Mouse (Mus musculus) spleen, adult 10 weeks (tissue): Measurements from ENCODE around the gene Pecr. TPM values are rescaled to one million over a fixed set of nuclear protein-coding genes. Genes with fewer than 3 reads are reported as not detected.

Experiments used
- polyA plus RNA-seq: library from polyadenylated mRNA; stranded (reverse); fragments of 350-450 nt; fragmentation: Illumina TruSeq; extraction: RNeasy Lipid Tissue Mini Kit (QIAGEN cat#74804); gene quantifications from one replicate; pipeline ENCODE4 v1.2.3, GENCODE M21; 2015; ENCODE audit warnings: low replicate concordance; ENCODE audit not compliant: insufficient read depth

Gene Pecr
- 6.7 TPM for polyA plus RNA-seq

DNA sequence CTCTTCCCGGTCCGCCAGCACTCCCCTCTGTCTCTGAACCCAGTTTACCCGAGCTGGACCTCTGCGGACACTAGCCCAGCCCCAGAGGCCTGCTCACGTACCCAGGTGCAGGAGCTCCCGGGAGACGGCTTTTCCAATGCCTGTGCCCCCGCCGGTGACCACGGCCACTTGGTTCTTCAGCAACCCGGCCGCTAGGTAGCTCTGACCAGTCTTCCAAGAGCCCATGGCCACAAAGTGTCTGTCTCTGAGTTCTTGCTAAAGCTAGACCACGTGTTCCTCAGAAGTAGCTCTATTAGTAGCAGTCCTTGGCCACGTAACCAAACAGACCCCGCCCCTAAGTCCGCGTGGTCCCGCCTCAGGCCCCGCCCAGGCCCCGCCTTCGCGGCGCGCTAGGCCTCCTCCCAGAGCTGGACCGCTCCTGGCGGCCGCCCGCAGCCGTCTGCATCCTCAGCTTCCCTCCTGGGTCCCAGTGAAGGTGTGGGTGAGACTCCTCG, at the start of gene Pecr, which contains the start of gene Tmem169:
Gene Pecr (minus strand): TSS at position 323 of the 494 bp plus-strand sequence.
Gene Tmem169 (plus strand): TSS at position 378 of the 494 bp plus-strand sequence.

DNA sequence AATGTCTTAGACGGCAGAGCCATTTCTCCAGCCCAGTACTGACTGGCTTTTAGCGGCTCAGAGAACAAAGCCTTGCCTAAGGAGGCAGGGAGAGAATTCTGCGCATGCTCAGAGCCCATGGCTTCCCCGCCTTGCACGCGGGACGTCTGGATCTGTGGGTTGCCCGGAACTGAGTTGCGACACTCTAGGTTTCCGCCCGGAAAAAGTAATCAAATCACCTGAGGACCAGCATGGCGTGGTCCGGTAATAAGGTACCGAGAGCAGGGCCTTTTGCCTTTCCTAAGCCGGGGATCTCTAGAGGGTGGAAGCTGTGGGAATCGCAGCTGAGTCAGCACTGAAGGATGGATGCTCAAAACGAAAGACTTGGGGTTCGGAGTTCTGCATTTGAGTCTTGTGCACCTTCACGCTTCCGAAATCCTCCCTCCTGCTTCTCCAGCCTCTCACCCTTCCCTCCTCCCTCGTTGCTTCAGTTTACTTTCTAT, 23.2 kb upstream of the Pecr start, which contains the start of gene Xrcc5:
Gene Xrcc5 (plus strand): TSS at position 105 of the 482 bp plus-strand sequence.

DNA sequence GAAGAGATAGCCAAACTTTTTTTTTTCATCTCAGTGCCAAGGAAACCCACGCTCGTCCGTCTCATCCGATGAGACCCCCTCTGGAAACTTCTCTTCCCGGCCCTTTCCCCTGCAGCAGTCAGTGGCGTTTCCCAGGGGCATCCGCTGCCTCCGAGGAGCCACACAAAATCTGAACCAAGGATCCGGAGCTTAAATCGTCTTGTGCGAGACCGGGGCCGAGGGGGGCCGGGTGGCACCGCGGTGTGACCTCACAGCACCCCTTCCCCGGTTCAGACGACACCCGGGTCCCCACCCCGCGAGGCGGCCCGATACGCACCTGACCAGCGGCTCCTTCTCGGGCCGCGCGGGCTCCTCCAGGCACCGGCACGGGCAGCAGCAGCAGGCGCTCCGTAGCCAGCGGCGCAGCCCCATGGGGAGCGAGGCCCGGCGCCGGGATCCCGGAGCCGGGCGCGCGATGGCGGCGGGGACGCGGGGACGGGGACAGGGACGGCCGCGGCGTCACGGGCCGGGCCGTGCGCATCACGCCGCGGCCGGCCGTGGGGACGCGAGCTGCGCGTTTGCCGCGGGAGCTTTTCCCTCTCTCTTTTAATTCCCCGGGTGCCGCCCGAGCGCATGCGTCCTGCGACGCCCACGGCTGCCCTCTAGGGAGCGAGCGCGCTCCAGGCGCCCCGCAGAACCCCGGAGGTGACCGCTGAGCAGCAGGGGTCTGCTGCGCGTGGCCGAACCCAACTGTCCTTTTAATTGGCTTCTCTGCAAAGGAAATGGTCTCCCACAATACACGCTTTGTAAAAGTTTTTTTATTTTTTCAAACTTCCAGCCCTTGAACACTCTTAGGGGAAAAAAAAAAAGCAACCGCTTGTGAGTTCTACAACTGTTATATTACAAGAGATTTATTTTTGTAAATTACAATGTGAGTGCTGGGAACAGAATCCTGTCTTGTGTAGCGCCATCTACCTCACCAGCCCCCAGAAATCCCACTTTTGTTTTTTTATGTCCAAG, 72.1 kb downstream of the Pecr start, which contains the start of gene Mreg:
Gene Mreg (minus strand): TSS at position 607 of the 999 bp plus-strand sequence.

Other genes starting within 250 kb of the Pecr start
- gene Mreg, start 72.0 kb downstream of the Pecr start, polyA plus RNA-seq: 21.4 TPM
- gene Tmem169, start 55 bp upstream of the Pecr start, polyA plus RNA-seq: not detected
- 30.5 TPM for gene Xrcc5, start 23.1 kb upstream of the Pecr start, polyA plus RNA-seq